Mouse (Mus musculus) cerebellum, adult 2 months (tissue): ENCODE data around the gene Hoxb5. TPM values are rescaled to one million over a fixed set of nuclear protein-coding genes. Genes with fewer than 3 reads are reported as not detected.

Source experiments
- DNase-seq, 2 experiments: peaks; one replicate each; pipeline ENCODE4 v3.0.0; 2021
- H3K27ac ChIP-seq: fragments of 200-500 bp; 2 replicates; pipeline ENCODE4 v1.5.1; 2012; ENCODE audit warnings: low read length, control low read depth, inconsistent platforms; ENCODE audit not compliant: insufficient read depth
- H3K27me3 ChIP-seq: fragments of 200-500 bp; 2 replicates; pipeline ENCODE4 v1.6.1; 2012; ENCODE audit warnings: inconsistent platforms, mild to moderate bottlenecking, low read length, moderate library complexity; ENCODE audit not compliant: control insufficient read depth, insufficient read depth
- H3K4me1 ChIP-seq: fragments of 200-500 bp; 2 replicates; pipeline ENCODE4 v1.6.1; 2011; ENCODE audit warnings: low read length; ENCODE audit not compliant: control insufficient read depth, insufficient read depth
- H3K4me3 ChIP-seq: fragments of 200-500 bp; replicated peaks from 2 replicates; pipeline ENCODE3; 2011; ENCODE audit warnings: mild to moderate bottlenecking, low read depth, low read length, control low read depth; ENCODE audit not compliant: insufficient read depth
- CTCF ChIP-seq: fragments of 200-500 bp; IDR thresholded peaks from 2 replicates; pipeline ENCODE4 v1.5.1; 2011; ENCODE audit warnings: low read depth, mild to moderate bottlenecking, control low read depth, low read length, moderate library complexity, borderline replicate concordance; ENCODE audit not compliant: insufficient read depth
- POLR2A ChIP-seq: fragments of 200-500 bp; IDR thresholded peaks from 2 replicates; pipeline ENCODE4 v1.6.1; 2011; ENCODE audit warnings: low read length, control low read depth, borderline replicate concordance; ENCODE audit not compliant: insufficient read depth
- WGBS: fragments of 180-500 bp; shearing (Covaris S2); methylation state at CpG from one replicate; pipeline ENCODE4 v1.1.7; 2018; 5-methylcytosine and 5-hydroxymethylcytosine counted together
- polyA plus RNA-seq: library from polyadenylated mRNA; depleted of rRNA; stranded (reverse); fragments of >200 nt; gene quantifications from 2 replicates; pipeline ENCODE4 v1.2.3, GENCODE M21; 2012

Gene Hoxb5
- polyA plus RNA-seq, 1 experiment, result 6.8 TPM

GRCm38 (mm10) chr11:96268031-96268745 lies 34.9 kb upstream of the Hoxb5 start:
- Histone ChIP-seq H3K27ac (no peak overlapping the region), H3K4me3 (no peak overlapping the region), H3K27me3 (peaks cover 17% of the 10 kb centered on the region; the same call in 1 of the 2 replicates), H3K4me1 (no peaks in the 10 kb centered on the region)
- WGBS, result 9% methylated on average over 1 of the region's 1 CpGs
- TF ChIP-seq POLR2A (no peak), CTCF (no peak)
- no peak for DNase-seq

- Histone ChIP-seq H3K27ac (no peak overlapping the region), H3K4me3 (no peak overlapping the region), H3K27me3 (peaks cover 15% of the 10 kb centered on the region; the same call in 1 of the 2 replicates), H3K4me1 (no peaks in the 10 kb centered on the region)
- DNase-seq, result no peak
- WGBS, result 3% methylated on average over 19 of the region's 19 CpGs
- TF ChIP-seq POLR2A (no peak), CTCF (no peak)
Measured at GRCm38 (mm10) chr11:96269869-96270268, 33.3 kb upstream of the Hoxb5 start.

- Histone ChIP-seq H3K4me3 (no peak within 1 kb of the TSS), H3K27ac (no peak within 1 kb of the TSS), H3K27me3 (peaks cover 16% of the 10 kb centered on the region; the same call in 1 of the 2 replicates), H3K4me1 (no peaks in the 10 kb centered on the region)
- 2% methylated on average over 40 of the region's 40 CpGs for WGBS
- TF ChIP-seq POLR2A, result no peak
- no peak for TF ChIP-seq CTCF
- no peak for DNase-seq
Measured at GRCm38 (mm10) chr11:96270996-96271540, 32.1 kb upstream of the Hoxb5 start, which contains the start of gene Hoxb9. TSS of gene Hoxb9 (plus strand) at chr11:96271457.

GRCm38 (mm10) chr11:96271541-96272011 lies 31.6 kb upstream of the Hoxb5 start:
- Histone ChIP-seq H3K27me3 (peaks cover 16% of the 10 kb centered on the region; the same call in 1 of the 2 replicates), H3K4me3 (no peak overlapping the region)

GRCm38 (mm10) chr11:96272024-96272921 lies 30.9 kb upstream of the Hoxb5 start:
- TF ChIP-seq POLR2A (no peak), CTCF (no peak)
- no peaks in the 10 kb centered on the region for H3K4me1 ChIP-seq

More at GRCm38 (mm10) chr11:96271541-96272011, 31.6 kb upstream of the Hoxb5 start:
- WGBS, result under 1% methylated on average over 52 of the region's 52 CpGs
- DNase-seq, result no peak
- H3K27ac ChIP-seq, result no peak overlapping the region
- TF ChIP-seq POLR2A, result no peak
- no peak for TF ChIP-seq CTCF
- no peaks in the 10 kb centered on the region for H3K4me1 ChIP-seq

GRCm38 (mm10) chr11:96274428-96274827 lies 28.7 kb upstream of the Hoxb5 start:
- H3K27ac ChIP-seq, result no peak overlapping the region
- no peak for DNase-seq
- WGBS, result 7% methylated on average over 10 of the region's 10 CpGs
- no peak overlapping the region for H3K4me3 ChIP-seq
- H3K27me3 ChIP-seq, result peaks cover 13% of the 10 kb centered on the region; the same call in 1 of the 2 replicates
- no peak for TF ChIP-seq CTCF
- no peak for TF ChIP-seq POLR2A
- H3K4me1 ChIP-seq, result no peaks in the 10 kb centered on the region

More at GRCm38 (mm10) chr11:96272024-96272921, 30.9 kb upstream of the Hoxb5 start:
- WGBS, result under 1% methylated on average over 58 of the region's 58 CpGs
- DNase-seq, result no peak
- Histone ChIP-seq H3K27me3 (peaks cover 14% of the 10 kb centered on the region; the same call in 1 of the 2 replicates), H3K27ac (no peak overlapping the region), H3K4me3 (no peak overlapping the region)

GRCm38 (mm10) chr11:96275896-96276295 lies 27.2 kb upstream of the Hoxb5 start:
- TF ChIP-seq POLR2A (no peak), CTCF (no peak)
- H3K27me3 ChIP-seq, result peaks cover 8% of the 10 kb centered on the region; the same call in 1 of the 2 replicates
- no peaks in the 10 kb centered on the region for H3K4me1 ChIP-seq
- no peak overlapping the region for H3K27ac ChIP-seq
- no peak for DNase-seq
- WGBS, result 3% methylated on average over 4 of the region's 4 CpGs
- H3K4me3 ChIP-seq, result no peak overlapping the region
